Mouse (Mus musculus) heart, embryonic 15.5 days (tissue): Measurements from ENCODE around the gene Phrf1. TPM values are rescaled to one million over a fixed set of nuclear protein-coding genes. Genes with fewer than 3 reads are reported as not detected.
A peak's percentile ranks its signal among the peaks of the same experiment; 100 is the strongest.
"Not testable (repeated sequence)": the region's sequence is repeated elsewhere in the genome, so short reads cannot be mapped to it uniquely, and the experiment has no call there.

Source experiments
- ATAC-seq: fragments of 200-750 bp; cut with Nextera tagmentation; replicated peaks from 2 replicates; pipeline ENCODE4 v1.8.0; 2017; ENCODE audit warnings: low read depth, moderate TSS enrichment; ENCODE audit not compliant: insufficient number of reproducible peaks, insufficient read depth, low FRiP score
- H3K27ac ChIP-seq: fragments of 300-500 bp; sonication (generic); 2 replicates; pipeline ENCODE4 v1.5.1; 2015; ENCODE audit warnings: mild to moderate bottlenecking, inconsistent platforms
- H3K27me3 ChIP-seq: fragments of 300-500 bp; sonication (generic); 2 replicates; pipeline ENCODE4 v1.6.1; 2015; ENCODE audit warnings: inconsistent platforms
- H3K36me3 ChIP-seq: fragments of 300-500 bp; sonication (generic); 2 replicates; pipeline ENCODE4 v1.6.1; 2015; ENCODE audit warnings: mild to moderate bottlenecking, inconsistent platforms
- H3K4me1 ChIP-seq: fragments of 300-500 bp; sonication (generic); replicated peaks from 2 replicates; pipeline ENCODE4 v1.6.1; 2015; ENCODE audit warnings: inconsistent platforms
- H3K4me2 ChIP-seq: fragments of 300-500 bp; sonication (generic); 2 replicates; pipeline ENCODE4 v1.6.1; 2015; ENCODE audit warnings: inconsistent platforms, mild to moderate bottlenecking, moderate library complexity
- H3K4me3 ChIP-seq: fragments of 300-500 bp; sonication (generic); 2 replicates; pipeline ENCODE4 v1.5.1; 2015; ENCODE audit warnings: mild to moderate bottlenecking, inconsistent platforms
- H3K9ac ChIP-seq: fragments of 300-500 bp; sonication (generic); 2 replicates; pipeline ENCODE4 v1.6.1; 2015; ENCODE audit warnings: mild to moderate bottlenecking, inconsistent platforms
- H3K9me3 ChIP-seq: fragments of 300-500 bp; sonication (generic); replicated peaks from 2 replicates; pipeline ENCODE4 v1.6.1; 2016; ENCODE audit warnings: inconsistent platforms
- WGBS: fragments of 180-500 bp; shearing (Covaris S2); methylation state at CpG from one replicate; pipeline ENCODE4 v1.1.7; 2015; ENCODE audit warnings: mixed read lengths; 5-methylcytosine and 5-hydroxymethylcytosine counted together
- polyA plus RNA-seq: library from polyadenylated mRNA; unstranded; fragments of >200 nt; fragmentation: Nextera tagmentation; extraction: Ambion mirVana; gene quantifications from 2 replicates; pipeline ENCODE4 v1.2.1, GENCODE M21; 2015

The Phrf1 gene
- polyA plus RNA-seq, 1 experiment from 2014 or later: 36.7 TPM

DNA sequence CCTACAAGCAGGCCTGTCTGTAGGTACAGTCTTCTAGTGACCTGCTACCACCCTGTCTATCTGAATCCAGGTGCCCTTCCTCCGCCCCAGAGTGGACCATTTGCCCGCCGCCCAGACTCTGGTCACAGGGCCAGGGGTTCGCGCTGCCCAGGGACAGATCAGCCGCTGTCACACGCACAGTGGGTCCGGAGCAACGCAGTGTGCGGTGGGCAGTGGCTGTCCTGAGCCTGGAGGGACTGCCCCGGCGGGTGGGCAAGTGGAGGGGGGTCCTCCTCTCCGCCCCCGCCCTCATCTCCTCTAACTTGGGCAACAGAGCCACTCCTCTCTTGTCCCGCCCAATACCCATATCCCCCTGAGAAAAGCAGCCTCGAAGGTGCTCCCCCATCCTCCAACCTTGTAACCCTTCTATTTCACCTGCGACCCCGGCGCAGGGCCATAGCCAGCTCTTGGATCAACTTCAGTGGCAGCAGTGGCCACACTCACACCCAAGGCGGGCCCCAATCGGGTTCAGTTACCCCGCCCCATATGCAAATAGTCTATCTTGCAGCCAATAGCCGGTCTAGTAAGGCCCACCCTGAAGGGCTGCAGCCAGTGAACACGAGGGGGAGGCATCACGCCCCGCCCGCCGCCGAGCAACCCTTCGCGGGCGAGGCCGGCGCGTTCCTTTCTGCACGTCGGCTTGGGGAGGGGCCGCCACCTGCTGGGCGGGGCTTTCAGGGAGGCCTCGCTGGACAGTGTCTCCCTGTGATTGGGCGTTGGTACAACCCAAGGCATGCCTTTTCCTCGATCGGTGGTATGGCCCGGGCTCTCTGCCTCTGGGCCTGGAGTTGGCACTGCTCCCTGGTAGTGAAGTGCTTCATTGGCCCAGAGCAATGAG is 7.1 kb upstream of the Phrf1 start:
- no peaks in the 10 kb centered on the region for H3K27me3 ChIP-seq
- no peaks in the 10 kb centered on the region for H3K36me3 ChIP-seq
- no peaks in the 10 kb centered on the region for H3K9me3 ChIP-seq
- H3K4me2 ChIP-seq: peak overlapping the region; percentile 89
- H3K27ac ChIP-seq: peak overlapping the region; percentile 89
- peak overlapping the region; percentile 66 for H3K4me3 ChIP-seq
- WGBS: 3% methylated on average over 44 of the region's 44 CpGs
- ATAC-seq: peak; percentile 97
- H3K4me1 ChIP-seq: peaks cover 38% of the 10 kb centered on the region
- H3K9ac ChIP-seq: peak overlapping the region; percentile 85

GRCm38 (mm10) chr7:141222126-141222467 is 6.5 kb upstream of the Phrf1 start:
- Histone ChIP-seq H3K9ac (peak overlapping the region; percentile 23; the same call in 1 of the 2 replicates), H3K36me3 (no peaks in the 10 kb centered on the region), H3K9me3 (no peaks in the 10 kb centered on the region), H3K27ac (peak overlapping the region; percentile 89), H3K4me2 (peak overlapping the region; percentile 89), H3K27me3 (no peaks in the 10 kb centered on the region), H3K4me3 (peak overlapping the region; percentile 66), H3K4me1 (peaks cover 32% of the 10 kb centered on the region)
- WGBS: 6% methylated on average over 8 of the region's 8 CpGs
- ATAC-seq: no peak

- H3K4me2 ChIP-seq: peak overlapping the region; percentile 89
- no peak overlapping the region for H3K9ac ChIP-seq
- ATAC-seq: no peak
- H3K4me3 ChIP-seq: no peak overlapping the region; the same call in 1 of the 2 replicates
- H3K27ac ChIP-seq: peak overlapping the region; percentile 89
- H3K36me3 ChIP-seq: no peaks in the 10 kb centered on the region
- no peaks in the 10 kb centered on the region for H3K9me3 ChIP-seq
- 74% methylated on average over 4 of the region's 4 CpGs for whole genome bisulfite sequencing
- peaks cover 28% of the 10 kb centered on the region for H3K4me1 ChIP-seq
- no peaks in the 10 kb centered on the region for H3K27me3 ChIP-seq
Observed at GRCm38 (mm10) chr7:141222696-141223215, 5.8 kb upstream of the Phrf1 start.

- WGBS: 81% methylated on average over 6 of the region's 6 CpGs
- no peak overlapping the region for H3K4me2 ChIP-seq
- H3K27me3 ChIP-seq: no peaks in the 10 kb centered on the region
- H3K9ac ChIP-seq: no peak overlapping the region
- H3K27ac ChIP-seq: no peak overlapping the region
- H3K4me3 ChIP-seq: no peak overlapping the region
- H3K36me3 ChIP-seq: peaks cover 6% of the 10 kb centered on the region; the same call in 1 of the 2 replicates
- H3K9me3 ChIP-seq: no peaks in the 10 kb centered on the region
- H3K4me1 ChIP-seq: peaks cover 34% of the 10 kb centered on the region
- no peak for ATAC-seq
Observed at GRCm38 (mm10) chr7:141226535-141226934, 2.0 kb upstream of the Phrf1 start.

GRCm38 (mm10) chr7:141227796-141228195 is 788 bp upstream of the Phrf1 start:
- WGBS: 82% methylated on average over 4 of the region's 4 CpGs
- Histone ChIP-seq H3K9me3 (no peaks in the 10 kb centered on the region), H3K4me1 (peaks cover 25% of the 10 kb centered on the region), H3K36me3 (peaks cover 18% of the 10 kb centered on the region), H3K4me3 (peak overlapping the region; percentile 92; the same call in 1 of the 2 replicates), H3K27me3 (no peaks in the 10 kb centered on the region), H3K4me2 (peak overlapping the region; percentile 85), H3K9ac (peak overlapping the region; percentile 91; the same call in 1 of the 2 replicates), H3K27ac (0 out of 2 replicates have a peak overlapping the region, but pooled peaks have one; percentile 3)
- ATAC-seq: no peak

- ATAC-seq: no peak
- Histone ChIP-seq H3K36me3 (peaks cover 36% of the 10 kb centered on the region), H3K9ac (peak overlapping the region; percentile 91), H3K27me3 (no peaks in the 10 kb centered on the region), H3K4me3 (peak overlapping the region; percentile 92), H3K27ac (0 out of 2 replicates have a peak overlapping the region, but pooled peaks have one; percentile 93), H3K4me2 (peak overlapping the region; percentile 85), H3K4me1 (peaks cover 21% of the 10 kb centered on the region), H3K9me3 (no peaks in the 10 kb centered on the region)
- WGBS: 44% methylated on average over 6 of the region's 6 CpGs
Observed at GRCm38 (mm10) chr7:141229702-141230101, 1.1 kb downstream of the Phrf1 start.

DNA sequence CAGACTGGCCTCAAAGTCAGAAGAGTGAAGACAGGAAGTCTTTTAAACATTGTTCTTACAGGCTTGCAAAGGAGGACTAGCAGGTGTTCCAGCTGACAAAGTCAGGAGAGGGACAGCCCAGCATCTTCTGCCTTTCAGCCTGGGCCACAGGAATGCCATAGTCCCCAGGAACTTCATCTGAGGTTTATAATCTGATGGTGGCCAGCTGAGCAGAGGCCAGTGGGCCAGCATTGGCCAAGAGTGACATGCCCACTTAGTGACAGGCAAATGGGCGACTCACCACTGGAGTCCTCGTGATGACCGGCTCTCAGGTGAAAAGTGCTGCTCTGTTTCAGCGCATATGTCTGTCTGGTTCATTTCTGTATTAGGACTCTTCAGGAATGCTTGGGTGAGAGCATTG is 2.0 kb downstream of the Phrf1 start:
- Histone ChIP-seq H3K27ac (no peak overlapping the region), H3K27me3 (no peaks in the 10 kb centered on the region), H3K9me3 (no peaks in the 10 kb centered on the region), H3K4me3 (no peak overlapping the region), H3K36me3 (peaks cover 45% of the 10 kb centered on the region), H3K4me1 (peaks cover 21% of the 10 kb centered on the region), H3K9ac (peak overlapping the region; percentile 0; the same call in 1 of the 2 replicates), H3K4me2 (peak overlapping the region; percentile 85)
- 92% methylated on average over 4 of the region's 4 CpGs for WGBS
- ATAC-seq: no peak

DNA sequence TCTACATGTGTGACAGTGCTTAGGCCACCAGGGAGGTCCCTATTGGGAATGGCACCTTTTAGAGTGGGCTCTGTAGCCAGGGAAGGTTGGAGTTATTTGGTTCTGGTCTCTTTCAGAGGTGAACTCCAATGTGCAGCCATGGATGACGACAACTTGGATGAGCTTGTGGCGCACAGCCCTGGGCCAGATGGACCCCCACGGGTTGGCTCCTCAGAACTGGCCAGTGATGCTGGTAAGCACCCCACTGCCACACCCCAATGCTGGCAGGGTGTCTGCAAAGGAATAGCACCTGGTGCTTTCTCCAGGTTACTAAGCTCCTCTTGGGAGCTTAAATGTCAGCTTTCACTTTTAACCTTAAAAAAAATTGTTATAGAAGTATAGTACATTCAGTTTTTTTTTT is 2.5 kb downstream of the Phrf1 start:
- 89% methylated on average over 3 of the region's 3 CpGs for WGBS
- Histone ChIP-seq H3K4me3 (no peak overlapping the region), H3K4me1 (peaks cover 21% of the 10 kb centered on the region), H3K9ac (no peak overlapping the region), H3K9me3 (no peaks in the 10 kb centered on the region), H3K36me3 (peaks cover 49% of the 10 kb centered on the region), H3K27me3 (no peaks in the 10 kb centered on the region), H3K4me2 (no peak overlapping the region), H3K27ac (no peak overlapping the region)
- no peak for ATAC-seq

DNA sequence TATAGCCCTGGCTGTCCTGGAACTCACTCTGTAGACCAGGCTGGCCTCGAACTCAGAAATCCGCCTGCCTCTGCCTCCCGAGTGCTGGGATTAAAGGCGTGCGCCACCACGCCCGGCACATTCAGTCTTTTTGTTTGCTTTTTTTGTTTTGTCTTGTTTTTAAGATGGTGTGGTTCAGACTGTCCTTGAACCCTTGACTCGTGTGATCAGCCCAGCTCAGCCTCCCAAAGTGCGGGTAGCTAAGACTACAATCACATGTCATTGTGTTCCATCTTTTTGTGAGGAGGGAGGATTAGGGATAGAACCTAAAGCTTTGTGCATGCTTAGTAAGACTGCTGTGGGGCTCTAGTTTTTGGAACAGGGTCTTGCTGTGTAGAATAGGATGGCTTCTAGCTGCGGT is 3.0 kb downstream of the Phrf1 start:
- no peak overlapping the region for H3K27ac ChIP-seq
- H3K27me3 ChIP-seq: no peaks in the 10 kb centered on the region
- H3K9ac ChIP-seq: no peak overlapping the region
- 94% methylated on average over 10 of the region's 10 CpGs for WGBS
- no peak overlapping the region for H3K4me2 ChIP-seq
- no peak for ATAC-seq
- no peak overlapping the region for H3K4me3 ChIP-seq
- no peaks in the 10 kb centered on the region for H3K9me3 ChIP-seq
- peaks cover 52% of the 10 kb centered on the region for H3K36me3 ChIP-seq
- H3K4me1 ChIP-seq: peaks cover 21% of the 10 kb centered on the region

DNA sequence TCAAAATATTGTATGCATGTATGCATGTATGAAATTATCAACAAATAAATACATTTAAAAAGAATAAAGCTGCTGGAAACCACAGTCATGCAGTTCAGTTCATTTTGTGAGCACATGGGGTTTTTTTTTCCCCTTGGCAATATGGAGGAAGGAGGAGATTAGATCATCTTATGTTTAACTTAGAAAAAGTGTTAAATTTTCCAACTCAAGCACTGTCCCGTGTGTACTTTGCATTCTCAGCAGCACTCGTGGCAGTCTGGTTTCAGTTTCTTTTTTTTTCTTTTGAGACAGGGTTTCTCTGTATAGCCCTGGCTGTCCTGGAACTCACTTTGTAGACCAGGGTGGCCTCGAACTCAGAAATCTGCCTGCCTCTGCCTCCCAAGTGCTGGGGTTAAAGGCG is 21.9 kb downstream of the Phrf1 start:
- H3K4me3 ChIP-seq, H3K9me3 ChIP-seq, H3K9ac ChIP-seq, ATAC-seq, H3K27me3 ChIP-seq, H3K4me2 ChIP-seq, H3K27ac ChIP-seq, H3K4me1 ChIP-seq: not testable (repeated sequence)
- WGBS: 85% methylated on average over 4 of the region's 4 CpGs
- H3K36me3 ChIP-seq: peaks cover 85% of the 10 kb centered on the region

- Histone ChIP-seq H3K36me3 (peaks cover 84% of the 10 kb centered on the region), H3K9ac (no peak overlapping the region), H3K9me3 (no peaks in the 10 kb centered on the region), H3K4me3 (no peak overlapping the region), H3K27me3 (no peaks in the 10 kb centered on the region), H3K27ac (no peak overlapping the region), H3K4me2 (no peak overlapping the region), H3K4me1 (no peaks in the 10 kb centered on the region)
- 82% methylated on average over 10 of the region's 10 CpGs for WGBS
- no peak for ATAC-seq
Observed at GRCm38 (mm10) chr7:141256159-141256558, 27.6 kb downstream of the Phrf1 start.
